Mouse (Mus musculus) embryonic facial prominence, embryonic 14.5 days (tissue): Measurements from ENCODE around the gene Myh13. TPM values are rescaled to one million over a fixed set of nuclear protein-coding genes. Genes with fewer than 3 reads are reported as not detected.

Experiments used
- ATAC-seq: fragments of 200-750 bp; cut with Nextera tagmentation; 2 replicates; pipeline ENCODE4 v1.8.0; 2017; ENCODE audit warnings: low read depth, moderate number of reproducible peaks, moderate TSS enrichment
- DNase-seq: peaks from one replicate; pipeline ENCODE4 v3.0.0-alpha.2; 2015; ENCODE audit warnings: low spot score
- H3K27ac ChIP-seq: fragments of 300-500 bp; sonication (generic); replicated peaks from 2 replicates; pipeline ENCODE4 v1.5.1; 2014; ENCODE audit warnings: low read depth, mild to moderate bottlenecking, low read length, moderate library complexity
- H3K27me3 ChIP-seq: fragments of 300-500 bp; sonication (generic); replicated peaks from 2 replicates; pipeline ENCODE4 v1.6.1; 2014; ENCODE audit warnings: low read length; ENCODE audit not compliant: control insufficient read depth, insufficient read depth
- H3K36me3 ChIP-seq: fragments of 300-500 bp; sonication (generic); 2 replicates; pipeline ENCODE4 v1.6.1; 2014; ENCODE audit warnings: low read length, mixed read lengths; ENCODE audit not compliant: control insufficient read depth, insufficient read depth
- H3K4me1 ChIP-seq: fragments of 300-500 bp; sonication (generic); 2 replicates; pipeline ENCODE4 v1.6.1; 2014; ENCODE audit warnings: antibody characterized with exemption, low read length; ENCODE audit not compliant: control insufficient read depth, insufficient read depth
- H3K4me2 ChIP-seq: fragments of 300-500 bp; sonication (generic); 2 replicates; pipeline ENCODE4 v1.6.1; 2014; ENCODE audit warnings: low read depth, mild to moderate bottlenecking, low read length, moderate library complexity, mixed read lengths
- H3K4me3 ChIP-seq: fragments of 300-500 bp; sonication (generic); 2 replicates; pipeline ENCODE4 v1.5.1; 2014; ENCODE audit warnings: low read depth, mild to moderate bottlenecking, low read length
- H3K9ac ChIP-seq: fragments of 300-500 bp; sonication (generic); 2 replicates; pipeline ENCODE4 v1.6.1; 2014; ENCODE audit warnings: low read depth, mild to moderate bottlenecking, low read length, moderate library complexity, mixed read lengths
- H3K9me3 ChIP-seq: fragments of 300-500 bp; sonication (generic); 2 replicates; pipeline ENCODE4 v1.6.1; 2016; ENCODE audit warnings: low read length; ENCODE audit not compliant: control insufficient read depth
- WGBS: fragments of 180-500 bp; shearing (Covaris S2); extraction: QIAGEN DNeasy Blood & Tissue Kit; methylation state at CpG from one replicate; pipeline ENCODE4 v1.1.7; 2014; 5-methylcytosine and 5-hydroxymethylcytosine counted together
- polyA plus RNA-seq: library from polyadenylated mRNA; unstranded; fragments of >200 nt; fragmentation: Nextera tagmentation; extraction: Ambion mirVana; gene quantifications from 2 replicates; pipeline ENCODE4 v1.2.1, GENCODE M21; 2014

Gene Myh13
- polyA plus RNA-seq, 1 experiment from 2014 or later = 0.39 TPM

DNA sequence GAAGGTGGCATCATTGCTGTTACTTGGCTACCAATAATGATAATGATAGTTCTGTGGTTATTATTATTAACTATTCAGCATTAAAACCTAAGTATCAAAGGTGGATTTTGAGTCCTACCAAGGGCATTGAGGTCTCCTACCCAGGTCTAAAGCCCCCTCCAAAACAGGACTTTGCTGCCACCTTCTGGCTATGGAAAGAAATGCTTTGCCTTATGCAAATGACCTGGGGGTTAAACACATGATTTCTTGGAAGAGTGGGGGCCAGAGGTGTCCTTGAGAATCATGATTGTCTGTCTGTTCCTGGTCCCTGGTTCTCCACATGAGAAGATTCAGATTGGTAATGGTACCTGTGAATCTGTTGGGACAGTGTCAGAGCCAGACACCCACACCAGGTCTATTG is 54.9 kb downstream of the Myh13 start:
- Histone ChIP-seq H3K4me1 (no peaks in the 10 kb centered on the region), H3K9ac (no peak overlapping the region), H3K4me2 (no peak overlapping the region), H3K36me3 (no peaks in the 10 kb centered on the region), H3K27me3 (no peaks in the 10 kb centered on the region), H3K4me3 (no peak overlapping the region), H3K9me3 (no peaks in the 10 kb centered on the region), H3K27ac (no peak overlapping the region)
- ATAC-seq = no peak
- no peak for DNase-seq

DNA sequence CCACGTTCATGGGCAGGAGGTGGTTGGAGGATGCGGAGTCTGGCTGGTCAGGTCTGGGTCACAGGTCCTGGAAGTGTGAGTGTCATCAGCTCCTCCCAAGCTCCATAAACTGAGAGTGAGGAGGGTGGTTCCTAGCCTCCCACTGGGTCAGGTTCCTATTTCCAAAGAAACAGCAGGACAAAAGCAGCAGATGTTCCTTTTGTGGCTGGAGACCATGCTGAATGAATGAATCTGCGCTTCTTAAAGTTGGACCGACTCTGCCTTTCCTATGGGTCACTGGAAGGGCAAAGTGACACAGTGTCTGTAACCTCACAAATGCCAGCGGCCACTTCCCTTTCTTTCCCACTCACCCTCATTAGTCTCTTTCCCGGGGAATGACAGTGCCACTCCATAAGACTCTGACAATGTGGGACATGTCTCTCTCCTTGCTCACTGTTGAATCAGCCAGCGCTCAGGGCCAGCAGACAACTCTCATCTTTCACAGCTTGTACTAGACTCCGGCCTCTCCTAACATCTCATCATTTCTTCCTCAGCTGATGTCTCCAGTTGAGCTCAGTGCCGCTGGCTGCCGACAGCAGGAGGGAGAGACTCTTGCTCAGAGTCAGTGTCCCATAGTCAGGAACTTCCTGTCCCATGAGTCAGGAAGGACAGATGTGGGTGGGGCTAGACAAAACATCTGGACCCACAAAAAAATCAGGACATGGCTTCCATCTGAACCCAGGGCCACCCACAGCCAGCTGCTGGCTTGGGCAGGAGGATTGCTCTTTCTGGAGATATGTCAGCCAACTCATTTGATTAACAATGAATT is 58.4 kb downstream of the Myh13 start:
- Histone ChIP-seq H3K27ac (no peak overlapping the region), H3K4me2 (no peak overlapping the region), H3K4me3 (no peak overlapping the region), H3K36me3 (no peaks in the 10 kb centered on the region), H3K9ac (no peak overlapping the region), H3K9me3 (no peaks in the 10 kb centered on the region), H3K27me3 (no peaks in the 10 kb centered on the region), H3K4me1 (no peaks in the 10 kb centered on the region)
- 43% methylated on average over 10 of the region's 10 CpGs for WGBS
- DNase-seq (peak; percentile 9), ATAC-seq (no peak)

DNA sequence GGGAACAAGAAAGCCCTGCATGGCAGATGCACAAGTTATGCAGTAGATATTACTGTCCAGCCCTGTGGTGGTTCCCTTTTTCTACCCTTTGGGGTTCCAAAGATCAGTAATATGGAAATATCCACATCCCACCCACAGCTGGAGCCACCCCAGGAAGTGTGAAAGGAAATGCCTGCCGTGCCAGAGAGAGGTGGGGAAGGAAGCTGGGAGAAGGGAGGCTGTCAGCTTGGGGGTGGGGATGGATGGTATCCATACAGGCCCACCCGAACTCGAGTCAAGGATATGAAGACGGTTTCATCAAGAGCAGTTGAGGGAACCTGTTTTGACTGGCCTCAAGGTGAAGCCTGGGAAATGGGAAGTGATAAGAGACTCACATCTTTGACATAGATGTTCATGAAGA is 60.4 kb downstream of the Myh13 start:
- WGBS = 68% methylated on average over 4 of the region's 4 CpGs

DNA sequence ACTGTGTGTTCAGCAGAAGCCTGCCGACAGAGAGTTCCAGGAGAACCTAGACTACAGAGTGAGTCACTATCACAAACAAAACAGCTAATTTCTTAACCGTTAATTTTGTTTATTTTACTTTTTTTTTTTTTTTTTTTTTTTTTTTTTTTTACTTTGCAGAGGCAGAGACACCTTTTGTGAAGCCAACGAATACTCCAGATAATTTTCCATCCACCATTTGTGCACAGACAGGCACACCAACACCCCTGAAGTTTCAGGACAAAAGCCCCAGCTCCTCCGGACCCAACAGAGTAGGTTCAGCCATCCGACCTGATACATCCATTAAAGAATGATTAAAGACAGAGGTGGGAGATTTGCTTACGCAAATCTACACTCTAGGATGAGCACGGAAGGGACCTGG is 63.2 kb downstream of the Myh13 start:
- ATAC-seq (no peak), DNase-seq (no peak)
- Histone ChIP-seq H3K36me3 (no peaks in the 10 kb centered on the region), H3K4me1 (no peaks in the 10 kb centered on the region), H3K4me3 (no peak overlapping the region), H3K27me3 (no peaks in the 10 kb centered on the region), H3K27ac (no peak overlapping the region), H3K4me2 (no peak overlapping the region), H3K9ac (no peak overlapping the region), H3K9me3 (no peaks in the 10 kb centered on the region)
- WGBS = 83% methylated on average over 7 of the region's 7 CpGs

More for the DNA sequence above, 60.4 kb downstream of the Myh13 start:
- DNase-seq (no peak), ATAC-seq (no peak)
- no peak overlapping the region for H3K9ac ChIP-seq
- no peaks in the 10 kb centered on the region for H3K36me3 ChIP-seq
- no peak overlapping the region for H3K4me2 ChIP-seq
- H3K4me1 ChIP-seq = no peaks in the 10 kb centered on the region
- no peaks in the 10 kb centered on the region for H3K27me3 ChIP-seq
- no peak overlapping the region for H3K4me3 ChIP-seq
- no peaks in the 10 kb centered on the region for H3K9me3 ChIP-seq
- H3K27ac ChIP-seq = no peak overlapping the region

DNA sequence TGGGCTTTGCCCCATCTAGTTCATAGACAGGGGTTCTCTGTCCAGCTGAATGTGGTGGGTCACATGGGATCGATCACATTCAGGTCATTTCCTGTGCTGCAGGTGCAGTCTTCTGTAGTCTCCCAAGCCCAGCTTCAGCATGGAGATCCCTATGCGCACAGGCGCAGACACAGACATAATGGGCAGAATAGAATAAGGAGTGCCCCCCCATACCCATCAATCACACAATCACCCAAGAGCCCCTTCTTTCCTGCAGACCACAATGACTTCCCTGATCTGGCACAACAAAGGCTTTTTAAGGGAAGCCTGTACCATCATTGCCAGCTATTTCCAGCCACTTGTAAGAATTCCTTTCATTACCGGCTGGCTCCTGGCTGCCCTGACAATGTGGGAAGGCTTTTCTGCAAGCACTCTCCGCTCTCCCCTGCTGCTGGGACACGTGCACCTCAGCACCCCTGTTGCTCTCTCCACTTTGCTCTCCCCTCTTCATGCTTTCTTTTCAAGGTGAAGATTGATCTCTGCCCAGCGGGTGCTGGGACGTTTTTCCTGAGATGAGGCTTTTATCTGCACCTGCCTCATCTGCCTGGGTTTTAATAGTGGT is 65.5 kb downstream of the Myh13 start:
- H3K4me1 ChIP-seq = no peaks in the 10 kb centered on the region
- H3K27me3 ChIP-seq = no peaks in the 10 kb centered on the region
- ATAC-seq = no peak
- no peak for DNase-seq
- H3K9me3 ChIP-seq = no peaks in the 10 kb centered on the region
- 45% methylated on average over 8 of the region's 8 CpGs for WGBS
- H3K4me3 ChIP-seq = no peak overlapping the region
- no peak overlapping the region for H3K9ac ChIP-seq
- no peak overlapping the region for H3K27ac ChIP-seq
- no peaks in the 10 kb centered on the region for H3K36me3 ChIP-seq
- no peak overlapping the region for H3K4me2 ChIP-seq

DNA sequence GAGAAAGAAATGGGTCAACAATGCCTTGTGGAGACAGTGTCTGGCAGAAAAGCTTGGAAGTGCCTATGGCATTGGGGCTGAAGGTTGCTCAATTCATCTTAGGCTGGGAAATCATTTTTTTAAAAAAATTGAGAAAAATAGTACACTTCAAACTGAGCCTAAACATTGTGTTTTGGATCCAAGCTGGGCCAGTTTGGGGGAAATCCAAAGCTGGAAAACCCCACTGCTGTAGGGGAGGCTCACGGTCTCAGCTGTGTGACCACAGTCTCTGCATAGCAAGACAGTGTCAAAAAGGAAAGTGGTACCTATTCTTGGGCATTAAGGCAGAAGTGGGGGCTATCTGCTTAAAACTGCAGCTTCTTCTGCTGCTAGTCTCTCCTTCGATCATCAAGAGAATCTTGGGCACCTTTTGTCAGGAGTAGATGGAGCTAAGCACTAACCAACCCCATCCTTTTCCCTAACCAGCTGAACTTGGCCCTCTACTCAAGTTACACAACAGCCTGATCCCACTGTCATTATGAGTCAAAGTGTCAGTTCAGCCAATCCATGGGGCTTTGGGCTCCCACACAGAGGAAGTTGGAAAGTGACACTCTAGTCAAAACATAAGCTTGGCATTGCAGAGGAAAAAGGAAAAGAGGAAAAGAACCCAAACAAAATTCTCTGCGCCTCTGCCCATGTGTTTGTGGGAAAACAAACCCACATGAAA is 69.4 kb downstream of the Myh13 start:
- H3K27me3 ChIP-seq = no peaks in the 10 kb centered on the region
- peak; percentile 5 for DNase-seq
- no peak overlapping the region for H3K4me2 ChIP-seq
- WGBS = 68% methylated on average over 3 of the region's 3 CpGs
- H3K36me3 ChIP-seq = no peaks in the 10 kb centered on the region
- no peak overlapping the region for H3K4me3 ChIP-seq
- H3K9ac ChIP-seq = no peak overlapping the region
- ATAC-seq = no peak
- H3K4me1 ChIP-seq = no peaks in the 10 kb centered on the region
- H3K9me3 ChIP-seq = no peaks in the 10 kb centered on the region
- H3K27ac ChIP-seq = no peak overlapping the region

DNA sequence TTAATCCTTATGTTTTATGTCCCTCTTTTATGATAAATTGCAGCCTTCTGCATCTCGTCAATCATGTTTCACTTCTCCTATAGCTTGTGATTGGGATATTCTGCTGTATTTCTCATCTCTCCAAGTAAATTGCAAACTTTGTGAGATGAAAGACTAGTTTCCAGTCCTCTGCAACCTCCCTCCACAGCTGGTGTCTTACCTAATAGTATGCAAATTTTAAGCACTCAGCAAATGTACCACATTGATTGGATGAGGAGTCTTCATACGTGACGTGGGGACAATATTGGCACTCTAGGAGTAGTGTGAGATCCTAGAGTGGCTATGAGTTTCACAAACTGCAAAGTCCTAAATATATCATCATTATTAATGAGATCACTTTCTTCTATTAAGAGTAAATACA is 70.9 kb downstream of the Myh13 start:
- Histone ChIP-seq H3K36me3 (no peaks in the 10 kb centered on the region), H3K27me3 (no peaks in the 10 kb centered on the region), H3K9me3 (no peaks in the 10 kb centered on the region), H3K4me1 (no peaks in the 10 kb centered on the region), H3K27ac (no peak overlapping the region), H3K4me3 (no peak overlapping the region), H3K9ac (no peak overlapping the region), H3K4me2 (no peak overlapping the region)
- 88% methylated on average over 3 of the region's 3 CpGs for WGBS
- no peak for ATAC-seq
- DNase-seq = no peak

DNA sequence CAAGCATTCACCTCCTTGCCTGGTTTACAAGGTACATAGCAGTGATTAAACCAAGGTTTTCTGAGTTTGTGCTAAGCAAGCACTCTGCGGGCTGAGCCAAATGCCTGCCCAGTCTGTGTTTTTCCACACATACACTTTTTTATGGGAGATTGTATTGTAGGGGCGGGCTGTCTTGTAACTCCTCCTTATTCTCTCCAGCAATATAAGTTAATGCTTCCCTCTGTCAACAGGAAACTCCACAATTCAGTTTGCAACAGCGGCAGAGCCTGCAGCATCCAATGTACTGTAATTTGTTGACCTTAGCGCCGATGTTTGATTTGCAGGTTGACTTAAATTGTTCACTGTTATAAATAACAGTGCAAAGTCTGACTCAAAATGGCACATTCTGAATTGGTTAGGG is 79.5 kb downstream of the Myh13 start:
- Histone ChIP-seq H3K4me2 (no peak overlapping the region), H3K27me3 (no peaks in the 10 kb centered on the region), H3K27ac (no peak overlapping the region), H3K4me1 (no peaks in the 10 kb centered on the region), H3K36me3 (no peaks in the 10 kb centered on the region), H3K4me3 (no peak overlapping the region), H3K9ac (no peak overlapping the region), H3K9me3 (no peaks in the 10 kb centered on the region)
- ATAC-seq (no peak), DNase-seq (no peak)
- 79% methylated on average over 5 of the region's 5 CpGs for WGBS
